Mouse (Mus musculus) thymus, adult 2 months (tissue): ENCODE data around the gene Prdx6b. TPM values are rescaled to one million over a fixed set of nuclear protein-coding genes. Genes with fewer than 3 reads are reported as not detected.
A peak's percentile ranks its signal among the peaks of the same experiment; 100 is the strongest.

ENCODE experiments used
- DNase-seq: peaks from one replicate; pipeline ENCODE4 v3.0.0; 2021
- H3K27ac ChIP-seq: fragments of 200-500 bp; 2 replicates; pipeline ENCODE4 v1.5.1; 2012; ENCODE audit warnings: low read length, control low read depth; ENCODE audit not compliant: control insufficient read depth, insufficient read depth
- H3K27me3 ChIP-seq: fragments of 200-500 bp; 2 replicates; pipeline ENCODE4 v1.6.1; 2012; ENCODE audit warnings: mild to moderate bottlenecking, low read length, moderate library complexity, mixed read lengths; ENCODE audit not compliant: control insufficient read depth, insufficient read depth
- H3K36me3 ChIP-seq: fragments of 200-500 bp; 2 replicates; pipeline ENCODE4 v1.6.1; 2012; ENCODE audit warnings: mild to moderate bottlenecking, low read length, moderate library complexity; ENCODE audit not compliant: control insufficient read depth, insufficient read depth
- H3K4me1 ChIP-seq: fragments of 200-500 bp; replicated peaks from 2 replicates; pipeline ENCODE4 v1.6.1; 2012; ENCODE audit warnings: low read length; ENCODE audit not compliant: control insufficient read depth, insufficient read depth
- H3K4me3 ChIP-seq: fragments of 200-500 bp; 2 replicates; pipeline ENCODE4 v1.5.1; 2012; ENCODE audit warnings: mild to moderate bottlenecking, low read length, control low read depth, moderate library complexity; ENCODE audit not compliant: control insufficient read depth, insufficient read depth
- CTCF ChIP-seq: fragments of 200-500 bp; IDR thresholded peaks from 2 replicates; pipeline ENCODE4 v1.5.1; 2012; ENCODE audit warnings: mild to moderate bottlenecking, control low read depth, low read length, moderate library complexity, borderline replicate concordance; ENCODE audit not compliant: control insufficient read depth, poor library complexity, insufficient read depth; ENCODE audit errors: extremely low read depth
- POLR2A ChIP-seq: fragments of 200-500 bp; IDR thresholded peaks from 2 replicates; pipeline ENCODE4 v1.6.1; 2012; ENCODE audit warnings: mild to moderate bottlenecking, low read length, control low read depth, moderate library complexity; ENCODE audit not compliant: control insufficient read depth, poor library complexity, insufficient read depth; ENCODE audit errors: extremely low read depth
- WGBS: fragments of 180-500 bp; shearing (Covaris S2); methylation state at CpG from one replicate; pipeline ENCODE4 v1.1.7; 2018; 5-methylcytosine and 5-hydroxymethylcytosine counted together
- polyA plus RNA-seq: library from polyadenylated mRNA; depleted of rRNA; stranded (reverse); fragments of >200 nt; gene quantifications from 2 replicates; pipeline ENCODE4 v1.2.3, GENCODE M21; 2012

Gene Prdx6b
- polyA plus RNA-seq, 1 experiment = not detected

- H3K4me3 ChIP-seq = no peak overlapping the region
- no peak overlapping the region for H3K27ac ChIP-seq
- 30% methylated on average over 3 of the region's 3 CpGs for WGBS
- H3K36me3 ChIP-seq = no peaks in the 10 kb centered on the region
- H3K27me3 ChIP-seq = no peaks in the 10 kb centered on the region
- TF ChIP-seq CTCF (no peak), POLR2A (no peak)
- no peaks in the 10 kb centered on the region for H3K4me1 ChIP-seq
- DNase-seq = no peak
Measured at GRCm38 (mm10) chr2:80273038-80273437, 19.2 kb upstream of the Prdx6b start.

- Histone ChIP-seq H3K4me3 (no peak overlapping the region), H3K27me3 (no peaks in the 10 kb centered on the region), H3K4me1 (no peaks in the 10 kb centered on the region), H3K27ac (no peak overlapping the region), H3K36me3 (no peaks in the 10 kb centered on the region)
- TF ChIP-seq CTCF = no peak
- no peak for TF ChIP-seq POLR2A
- no peak for DNase-seq
- WGBS = 61% methylated on average over 4 of the region's 4 CpGs
Measured at GRCm38 (mm10) chr2:80273763-80274162, 18.5 kb upstream of the Prdx6b start.

GRCm38 (mm10) chr2:80275136-80275535 lies 17.1 kb upstream of the Prdx6b start:
- TF ChIP-seq POLR2A (no peak), CTCF (no peak)
- Histone ChIP-seq H3K4me1 (no peaks in the 10 kb centered on the region), H3K36me3 (no peaks in the 10 kb centered on the region), H3K27me3 (no peaks in the 10 kb centered on the region), H3K27ac (no peak overlapping the region), H3K4me3 (no peak overlapping the region)
- WGBS = 77% methylated on average over 2 of the region's 2 CpGs
- peak; percentile 22 for DNase-seq

- no peak for TF ChIP-seq CTCF
- TF ChIP-seq POLR2A = no peak
- H3K27ac ChIP-seq = no peak overlapping the region
- H3K4me1 ChIP-seq = no peaks in the 10 kb centered on the region
- H3K27me3 ChIP-seq = no peaks in the 10 kb centered on the region
- WGBS = 75% methylated on average over 2 of the region's 2 CpGs
- no peaks in the 10 kb centered on the region for H3K36me3 ChIP-seq
- no peak overlapping the region for H3K4me3 ChIP-seq
- DNase-seq = no peak
Measured at GRCm38 (mm10) chr2:80282214-80282613, 10.1 kb upstream of the Prdx6b start.

GRCm38 (mm10) chr2:80286397-80286796 lies 5.9 kb upstream of the Prdx6b start:
- no peak for TF ChIP-seq POLR2A
- no peak for TF ChIP-seq CTCF
- no peaks in the 10 kb centered on the region for H3K36me3 ChIP-seq
- 97% methylated on average over 4 of the region's 4 CpGs for WGBS

GRCm38 (mm10) chr2:80298334-80298733 lies 6.1 kb downstream of the Prdx6b start:
- Histone ChIP-seq H3K4me1 (no peaks in the 10 kb centered on the region), H3K27ac (no peak overlapping the region), H3K4me3 (no peak overlapping the region), H3K36me3 (no peaks in the 10 kb centered on the region), H3K27me3 (no peaks in the 10 kb centered on the region)
- 25% methylated on average over 3 of the region's 3 CpGs for WGBS
- TF ChIP-seq CTCF (no peak), POLR2A (no peak)
- DNase-seq = no peak

More at GRCm38 (mm10) chr2:80286397-80286796, 5.9 kb upstream of the Prdx6b start:
- H3K4me3 ChIP-seq = no peak overlapping the region
- no peaks in the 10 kb centered on the region for H3K27me3 ChIP-seq
- no peak overlapping the region for H3K27ac ChIP-seq
- no peaks in the 10 kb centered on the region for H3K4me1 ChIP-seq
- no peak for DNase-seq

GRCm38 (mm10) chr2:80300806-80301205 lies 8.5 kb downstream of the Prdx6b start:
- Histone ChIP-seq H3K27me3 (no peaks in the 10 kb centered on the region), H3K4me1 (no peaks in the 10 kb centered on the region), H3K4me3 (no peak overlapping the region), H3K36me3 (no peaks in the 10 kb centered on the region), H3K27ac (no peak overlapping the region)
- WGBS = 99% methylated on average over 4 of the region's 4 CpGs
- TF ChIP-seq CTCF (no peak), POLR2A (no peak)
- DNase-seq = no peak
